Mouse (Mus musculus): ENCODE measurements around the gene Znrf3. TPM values are rescaled to one million over a fixed set of nuclear protein-coding genes. Genes with fewer than 3 reads are reported as not detected.

Gene Znrf3
- polyA plus RNA-seq, 1 experiment from 2014 or later = 10.7 TPM

GRCm38 (mm10) chr11:5275216-5275615 lies 169.4 kb downstream of the Znrf3 start:
- H3K27me3 ChIP-seq = no peaks in the 10 kb centered on the region
- DNase-seq (ENCODE audit: low read depth, low spot score) = no peak
- POLR2A ChIA-PET = no interaction called here
- ATAC-seq = no peak
- in situ Hi-C loops (cut with MboI; ENCODE audit: low pct_unique_long_range_greater_than_20kb) = no loop called here
- no peak for TF ChIP-seq CTCF (IDR thresholded peaks at IDR 0.05)
- CTCF ChIA-PET = no interaction called here

- ATAC-seq (no peak), DNase-seq (ENCODE audit: low read depth, low spot score) (no peak)
- in situ Hi-C loops (cut with MboI; ENCODE audit: low pct_unique_long_range_greater_than_20kb) = no loop called here
- no peaks in the 10 kb centered on the region for H3K27me3 ChIP-seq
- no peak for TF ChIP-seq CTCF (IDR thresholded peaks at IDR 0.05)
- ChIA-PET CTCF (no interaction called here), POLR2A (no interaction called here)
Observed at GRCm38 (mm10) chr11:5272536-5273234, 172.0 kb downstream of the Znrf3 start.

- no peak for TF ChIP-seq CTCF (IDR thresholded peaks at IDR 0.05)
- no peaks in the 10 kb centered on the region for H3K27me3 ChIP-seq
- ATAC-seq (no peak), DNase-seq (ENCODE audit: low read depth, low spot score) (no peak)
- ChIA-PET CTCF (no interaction called here), POLR2A (no interaction called here)
- in situ Hi-C loops (cut with MboI; ENCODE audit: low pct_unique_long_range_greater_than_20kb) = no loop called here
Observed at GRCm38 (mm10) chr11:5272066-5272360, 172.6 kb downstream of the Znrf3 start.

- POLR2A ChIA-PET = no interaction called here
- no peak for DNase-seq (ENCODE audit: low read depth, low spot score)
- CTCF ChIA-PET = no interaction called here
Observed at GRCm38 (mm10) chr11:5271274-5272065, 173.2 kb downstream of the Znrf3 start.

GRCm38 (mm10) chr11:5269846-5270461 lies 174.7 kb downstream of the Znrf3 start:
- no peak for ATAC-seq
- H3K27me3 ChIP-seq = no peaks in the 10 kb centered on the region
- no peak for TF ChIP-seq CTCF (IDR thresholded peaks at IDR 0.05)
- DNase-seq (ENCODE audit: low read depth, low spot score) = no peak
- CTCF ChIA-PET = no interaction called here
- in situ Hi-C loops (cut with MboI; ENCODE audit: low pct_unique_long_range_greater_than_20kb) = no loop called here
- POLR2A ChIA-PET = no interaction called here

More at GRCm38 (mm10) chr11:5271274-5272065, 173.2 kb downstream of the Znrf3 start:
- in situ Hi-C loops (cut with MboI; ENCODE audit: low pct_unique_long_range_greater_than_20kb) = no loop called here
- ATAC-seq = no peak
- no peaks in the 10 kb centered on the region for H3K27me3 ChIP-seq
- TF ChIP-seq CTCF (IDR thresholded peaks at IDR 0.05) = no peak

GRCm38 (mm10) chr11:5265764-5266163 lies 178.9 kb downstream of the Znrf3 start:
- no peak for TF ChIP-seq CTCF (IDR thresholded peaks at IDR 0.05)
- no peaks in the 10 kb centered on the region for H3K27me3 ChIP-seq
- POLR2A ChIA-PET = no interaction called here

GRCm38 (mm10) chr11:5263078-5263730 lies 181.4 kb downstream of the Znrf3 start:
- no peak for ATAC-seq
- POLR2A ChIA-PET = interaction anchor here (0.5 kb wide), 1 partner anchor 286 kb away, joined by 3 read pairs; no protein-coding TSS in a partner anchor
- no peak for TF ChIP-seq CTCF (IDR thresholded peaks at IDR 0.05)
- in situ Hi-C loops (cut with MboI; ENCODE audit: low pct_unique_long_range_greater_than_20kb) = no loop called here
- no peaks in the 10 kb centered on the region for H3K27me3 ChIP-seq
- CTCF ChIA-PET = no interaction called here
- DNase-seq (ENCODE audit: low read depth, low spot score) = no peak

More at GRCm38 (mm10) chr11:5265764-5266163, 178.9 kb downstream of the Znrf3 start:
- in situ Hi-C loops (cut with MboI; ENCODE audit: low pct_unique_long_range_greater_than_20kb) = no loop called here
- CTCF ChIA-PET = interaction anchor here (0.6 kb wide), 1 partner anchor 13 kb away, joined by 3 read pairs; no protein-coding TSS in a partner anchor
- ATAC-seq (no peak), DNase-seq (ENCODE audit: low read depth, low spot score) (no peak)

- ChIA-PET POLR2A (interaction anchor here (1.1 kb wide), 2 partner anchors 22 to 27 kb away, joined by 3 to 5 read pairs; no protein-coding TSS in a partner anchor), CTCF (no interaction called here)
- ATAC-seq (peak; percentile 72), DNase-seq (ENCODE audit: low read depth, low spot score) (no peak)
- in situ Hi-C loops (cut with MboI; ENCODE audit: low pct_unique_long_range_greater_than_20kb) = no loop called here
- no peak for TF ChIP-seq CTCF (IDR thresholded peaks at IDR 0.05)
- H3K27me3 ChIP-seq = no peaks in the 10 kb centered on the region
Observed at GRCm38 (mm10) chr11:5261508-5262392, 182.9 kb downstream of the Znrf3 start, which contains the start of gene Kremen1. TSS of gene Kremen1 (minus strand) at chr11:5261558.

- in situ Hi-C loops (cut with MboI; ENCODE audit: low pct_unique_long_range_greater_than_20kb) = no loop called here
- ChIA-PET CTCF (interaction anchor here (1.0 to 1.3 kb wide), 2 partner anchors 9 to 11 kb away, joined by 3 to 5 read pairs; no protein-coding TSS in a partner anchor), POLR2A (interaction anchor here (0.7 to 1.1 kb wide), 5 partner anchors 9 to 69 kb away, joined by 3 to 8 read pairs (median 4); no protein-coding TSS in a partner anchor)
- DNase-seq (ENCODE audit: low read depth, low spot score) = no peak
- no peak for ATAC-seq
- no peaks in the 10 kb centered on the region for H3K27me3 ChIP-seq
- TF ChIP-seq CTCF (IDR thresholded peaks at IDR 0.05) = no peak
Observed at GRCm38 (mm10) chr11:5260942-5261459, 183.6 kb downstream of the Znrf3 start.

Data from Patski (cell line).